Mouse (Mus musculus): ENCODE data around the gene Map3k7cl. TPM values are rescaled to one million over a fixed set of nuclear protein-coding genes. Genes with fewer than 3 reads are reported as not detected.

The Map3k7cl gene
- total and polyA plus RNA-seq, 3 experiments: 0.08 TPM; not detected in 2

DNA sequence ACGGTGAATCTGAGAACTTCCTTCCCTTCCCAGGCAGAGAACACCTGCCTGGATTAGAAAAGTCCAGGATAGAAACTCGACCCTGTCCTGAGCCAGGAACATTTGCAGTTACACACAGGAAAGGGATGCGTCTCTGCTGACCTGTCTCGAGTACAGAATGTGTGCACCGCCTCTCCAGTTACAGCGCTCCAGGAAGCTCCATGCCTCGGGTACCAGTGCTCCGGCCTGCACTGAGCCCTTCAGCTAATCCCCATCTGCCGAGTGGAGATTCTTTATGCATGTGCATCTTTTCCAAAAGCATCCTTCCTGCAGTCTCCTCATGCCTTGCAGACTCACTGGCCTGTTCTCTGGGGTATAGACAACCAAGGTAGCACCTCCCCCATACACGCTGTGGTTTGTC, 24.4 kb upstream of the Map3k7cl start:
- dilution Hi-C loops (cut with MboI; ENCODE audit: extremely low pct_ligation_motif_present, extremely low pct_unique_long_range_greater_than_20kb, low sequenced_read_pairs) (no loop called here), in situ Hi-C loops (cut with MboI; ENCODE audit: low pct_ligation_motif_present, low pct_unique_long_range_greater_than_20kb, low sequenced_read_pairs) (no loop called here)
- Histone ChIP-seq H3K4me3 (replicated peaks in 1 of 3; ENCODE audit: low read depth in 2 of 3, low read length in 2 of 3, poor library complexity in 1 of 3) (no peak overlapping the region), H3K27me3 (replicated peaks) (no peaks in the 10 kb centered on the region), H3K9me3 (replicated peaks; ENCODE audit: low read length) (peaks cover 2% of the 10 kb centered on the region), H3K4me2 (ENCODE audit: insufficient read depth, low read depth, poor library complexity, severe bottlenecking) (no peak overlapping the region), H3K27ac (ENCODE audit: insufficient read depth, low read depth) (no peak overlapping the region), H3K9ac (ENCODE audit: insufficient read depth, low read depth) (no peak overlapping the region), H3K36me3 (replicated peaks in 1 of 2; ENCODE audit: control insufficient read depth in 1 of 2, insufficient read depth in 1 of 2, low read length in 1 of 2) (no peaks in the 10 kb centered on the region), H3K79me2 (replicated peaks; ENCODE audit: control insufficient read depth, extremely low read depth, insufficient read depth, poor library complexity, severe bottlenecking) (no peaks in the 10 kb centered on the region), H3K4me1 (ENCODE audit: control insufficient read depth in 1 of 2, insufficient read depth in 2 of 2) (peaks cover 0 to 17% of the 10 kb centered on the region in 2 experiments; a peak in 3 of 4 replicates)
- DNase-seq (ENCODE audit: extremely low read depth): no peak
- no peak for TF ChIP-seq IRF4 (IDR thresholded peaks at IDR 0.05; ENCODE audit: low read depth, low read length)
- TF ChIP-seq NELFE (IDR thresholded peaks at IDR 0.05; ENCODE audit: low read depth, low read length): no peak
- TF ChIP-seq EP300 (IDR thresholded peaks at IDR 0.05; ENCODE audit: low read length): no peak
- TF ChIP-seq MXI1 (IDR thresholded peaks at IDR 0.05; ENCODE audit: low read depth, low read length): no peak
- TF ChIP-seq HCFC1 (IDR thresholded peaks at IDR 0.05; ENCODE audit: low read depth, low read length): no peak
- TF ChIP-seq GABPA (IDR thresholded peaks at IDR 0.05; ENCODE audit: insufficient replicate concordance, low read depth, low read length): no peak
- no peak for TF ChIP-seq ELF1 (IDR thresholded peaks at IDR 0.05; ENCODE audit: low read depth, low read length)
- TF ChIP-seq CHD2 (IDR thresholded peaks at IDR 0.05; ENCODE audit: low read length): no peak

DNA sequence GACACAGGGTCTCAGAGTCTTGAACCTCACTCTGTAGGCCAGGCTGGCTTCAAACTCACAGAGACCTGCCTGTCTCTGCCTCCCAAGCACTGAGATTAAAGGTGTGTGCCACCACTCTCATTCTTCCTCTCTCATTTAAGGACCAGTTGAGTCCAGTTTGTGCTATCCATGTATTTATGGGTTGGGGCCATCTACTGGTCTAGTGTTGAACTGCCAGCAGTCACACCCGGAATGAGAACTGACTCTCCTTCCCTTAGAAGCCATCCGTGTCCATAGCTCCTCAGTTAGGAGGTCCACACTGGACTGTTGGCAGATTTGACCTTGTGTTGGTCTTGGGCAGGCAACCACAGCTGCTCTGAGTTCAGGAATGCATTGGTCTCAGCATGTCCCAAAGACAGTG, 4.8 kb upstream of the Map3k7cl start:
- Histone ChIP-seq H3K4me3 (replicated peaks in 1 of 3; ENCODE audit: low read depth in 2 of 3, low read length in 2 of 3, poor library complexity in 1 of 3) (no peak overlapping the region), H3K9me3 (replicated peaks; ENCODE audit: low read length) (no peaks in the 10 kb centered on the region), H3K36me3 (replicated peaks in 1 of 2; ENCODE audit: control insufficient read depth in 1 of 2, insufficient read depth in 1 of 2, low read length in 1 of 2) (no peaks in the 10 kb centered on the region), H3K27ac (ENCODE audit: insufficient read depth, low read depth) (no peak overlapping the region), H3K4me2 (ENCODE audit: insufficient read depth, low read depth, poor library complexity, severe bottlenecking) (no peak overlapping the region; the same call in 1 of the 2 replicates), H3K9ac (ENCODE audit: insufficient read depth, low read depth) (no peak overlapping the region), H3K27me3 (replicated peaks) (no peaks in the 10 kb centered on the region), H3K79me2 (replicated peaks; ENCODE audit: control insufficient read depth, extremely low read depth, insufficient read depth, poor library complexity, severe bottlenecking) (no peaks in the 10 kb centered on the region), H3K4me1 (ENCODE audit: control insufficient read depth in 1 of 2, insufficient read depth in 2 of 2) (peaks cover 2 to 4% of the 10 kb centered on the region in 2 experiments)
- TF ChIP-seq MYC (IDR thresholded peaks at IDR 0.05; ENCODE audit: low read depth, low read length): no peak
- TF ChIP-seq E2F4 (IDR thresholded peaks at IDR 0.05; ENCODE audit: insufficient replicate concordance, low read depth, low read length): no peak
- TF ChIP-seq GABPA (IDR thresholded peaks at IDR 0.05; ENCODE audit: insufficient replicate concordance, low read depth, low read length): no peak
- TF ChIP-seq RAD21 (IDR thresholded peaks at IDR 0.05; ENCODE audit: low read depth, low read length): peak; percentile 69
- TF ChIP-seq POLR2A (IDR thresholded peaks at IDR 0.05; ENCODE audit: low read depth, low read length): no peak
- no peak for TF ChIP-seq KAT2A (IDR thresholded peaks at IDR 0.05; ENCODE audit: insufficient replicate concordance, low read length)
- no peak for TF ChIP-seq USF2 (conservative IDR thresholded peaks at IDR 0.05; ENCODE audit: low read depth, low read length)
- TF ChIP-seq SMC3 (IDR thresholded peaks at IDR 0.05; ENCODE audit: low read depth, low read length): peak; percentile 77
- 0 out of 2 replicates have a peak, but pooled peaks have one; percentile 9 for TF ChIP-seq ELF1 (IDR thresholded peaks at IDR 0.05; ENCODE audit: low read depth, low read length)
- TF ChIP-seq CTCF (conservative IDR thresholded peaks at IDR 0.05 in 1 of 2, IDR thresholded peaks at IDR 0.05 in 1 of 2; ENCODE audit: low read depth in 2 of 2, low read length in 2 of 2): peak; percentile 73 to 80
- DNase-seq (ENCODE audit: extremely low read depth): peak; percentile 61
- in situ Hi-C loops (cut with MboI; ENCODE audit: low pct_ligation_motif_present, low pct_unique_long_range_greater_than_20kb, low sequenced_read_pairs): no loop called here
- dilution Hi-C loops (cut with MboI; ENCODE audit: extremely low pct_ligation_motif_present, extremely low pct_unique_long_range_greater_than_20kb, low sequenced_read_pairs): no loop called here
